Mouse (Mus musculus) G1E (cell line): ENCODE data around the gene Anapc15-ps.

Experiments used
- CTCF ChIP-seq: IDR thresholded peaks from 2 replicates; pipeline ENCODE4 v1.5.1; 2012; ENCODE audit warnings: low read depth, low read length, inconsistent platforms, mixed read lengths
- GATA2 ChIP-seq: IDR thresholded peaks from 2 replicates; pipeline ENCODE4 v1.6.1; 2012; ENCODE audit warnings: low read depth, low read length, inconsistent platforms, borderline replicate concordance

- TF ChIP-seq CTCF, result no peak
- TF ChIP-seq GATA2, result no peak
These were observed 42.4 kb upstream of the Anapc15-ps start for GRCm38 (mm10) chr10:95715687-95716086.
